Mouse (Mus musculus) stomach, postnatal 0 days (tissue): ENCODE measurements around the gene Il6st.

Experiments used
- CTCF ChIP-seq: IDR thresholded peaks from 2 replicates; pipeline ENCODE4 v1.5.1; 2016; ENCODE audit warnings: antibody characterized with exemption, low read depth, mild to moderate bottlenecking, moderate library complexity
- EP300 ChIP-seq: optimal IDR thresholded peaks from 2 replicates; pipeline ENCODE3; 2016; ENCODE audit warnings: antibody characterized with exemption

DNA sequence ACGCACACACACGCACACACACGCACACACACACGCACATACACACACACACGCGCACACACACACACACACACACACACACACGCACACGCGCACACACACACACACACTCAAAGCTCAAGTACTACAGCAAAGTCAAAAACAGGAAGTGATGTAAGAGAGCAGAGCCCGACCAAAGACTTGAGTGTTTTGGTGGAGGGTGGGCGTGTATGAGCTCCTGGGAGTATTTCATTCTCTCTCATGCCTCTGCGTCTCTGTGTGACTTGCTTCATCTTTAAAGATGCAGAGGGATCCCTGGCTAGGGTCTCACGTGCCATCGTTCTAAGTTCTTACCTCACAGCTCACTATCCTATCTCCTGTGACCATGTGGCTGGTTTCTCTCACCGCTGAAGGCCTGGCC, 36.3 kb upstream of the Il6st start:
- TF ChIP-seq EP300 (no peak), CTCF (no peak)
